Mouse (Mus musculus) spleen, adult 12 weeks (tissue): ENCODE data around the gene Pax5.
"Not testable (repeated sequence)": the region's sequence is repeated elsewhere in the genome, so short reads cannot be mapped to it uniquely, and the experiment has no call there.

Experiments used
- DNase-seq: peaks from one replicate; pipeline ENCODE4 v3.0.0; 2022; ENCODE audit warnings: low spot score

The Pax5 gene

DNA sequence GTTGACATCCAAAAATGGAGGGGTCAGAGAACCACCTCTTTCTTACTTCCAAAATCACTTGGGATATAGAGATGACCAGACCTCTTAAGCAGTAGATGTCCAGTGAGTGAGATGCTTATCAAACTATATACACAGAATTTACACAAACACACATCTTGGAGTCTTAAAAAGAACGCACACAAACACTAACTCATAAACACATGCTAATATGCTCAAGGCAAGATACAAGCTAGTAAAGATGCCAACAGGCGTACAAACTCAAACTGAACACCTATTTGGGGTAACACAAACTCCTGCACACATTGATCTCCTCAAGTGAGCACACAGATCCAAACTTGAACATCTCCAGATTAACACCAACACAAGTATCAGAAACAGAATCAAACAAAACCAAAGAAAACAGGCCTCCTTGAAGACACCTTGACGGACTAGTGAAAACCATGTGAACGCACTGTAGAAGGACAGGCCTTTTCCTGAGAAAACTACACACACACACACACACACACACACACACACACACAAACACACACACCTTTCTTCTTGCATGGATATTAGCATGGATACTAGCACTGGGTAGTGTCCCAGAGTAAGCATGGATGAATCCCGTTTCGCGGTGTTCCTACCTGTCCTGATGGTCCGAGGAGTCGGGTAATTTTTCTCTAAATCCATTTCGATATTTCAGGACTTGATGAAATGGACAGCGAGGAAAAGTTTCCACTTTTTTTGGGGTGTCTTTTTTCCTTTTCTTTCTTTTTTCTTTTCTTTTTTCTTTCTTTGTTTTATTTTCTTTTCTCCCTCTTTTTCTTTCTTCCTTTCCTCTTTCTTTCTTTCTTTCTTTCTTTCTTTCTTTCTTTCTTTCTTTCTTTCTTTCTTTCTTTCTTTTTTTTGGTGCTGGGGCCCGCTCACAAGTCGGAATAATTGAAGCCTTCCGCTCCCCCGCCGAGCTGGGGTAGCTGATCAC is at the start of gene Pax5:
Gene Pax5, minus strand, starts transcription at position 748 of the 961 bp plus-strand sequence.
- no peak for DNase-seq

DNA sequence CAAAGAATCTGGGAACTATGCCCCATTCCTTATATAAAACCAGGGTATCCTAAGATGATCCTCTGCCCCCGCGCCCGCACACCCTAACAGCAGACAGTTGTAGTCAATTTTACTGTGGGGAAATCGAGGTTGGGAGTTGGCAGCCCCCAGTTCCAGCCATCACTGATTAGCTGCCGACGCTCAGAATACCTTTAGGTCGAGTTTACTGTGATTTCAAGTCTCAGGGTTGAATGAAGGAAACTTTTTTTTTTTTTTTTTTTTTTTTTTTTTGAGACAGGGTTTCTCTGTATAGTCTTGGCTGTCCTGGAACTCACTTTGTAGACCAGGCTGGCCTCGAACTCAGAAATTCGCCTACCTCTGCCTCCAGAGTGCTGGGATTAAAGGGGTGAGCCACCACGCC is 46.8 kb upstream of the Pax5 start:
- not testable (repeated sequence) for DNase-seq

DNA sequence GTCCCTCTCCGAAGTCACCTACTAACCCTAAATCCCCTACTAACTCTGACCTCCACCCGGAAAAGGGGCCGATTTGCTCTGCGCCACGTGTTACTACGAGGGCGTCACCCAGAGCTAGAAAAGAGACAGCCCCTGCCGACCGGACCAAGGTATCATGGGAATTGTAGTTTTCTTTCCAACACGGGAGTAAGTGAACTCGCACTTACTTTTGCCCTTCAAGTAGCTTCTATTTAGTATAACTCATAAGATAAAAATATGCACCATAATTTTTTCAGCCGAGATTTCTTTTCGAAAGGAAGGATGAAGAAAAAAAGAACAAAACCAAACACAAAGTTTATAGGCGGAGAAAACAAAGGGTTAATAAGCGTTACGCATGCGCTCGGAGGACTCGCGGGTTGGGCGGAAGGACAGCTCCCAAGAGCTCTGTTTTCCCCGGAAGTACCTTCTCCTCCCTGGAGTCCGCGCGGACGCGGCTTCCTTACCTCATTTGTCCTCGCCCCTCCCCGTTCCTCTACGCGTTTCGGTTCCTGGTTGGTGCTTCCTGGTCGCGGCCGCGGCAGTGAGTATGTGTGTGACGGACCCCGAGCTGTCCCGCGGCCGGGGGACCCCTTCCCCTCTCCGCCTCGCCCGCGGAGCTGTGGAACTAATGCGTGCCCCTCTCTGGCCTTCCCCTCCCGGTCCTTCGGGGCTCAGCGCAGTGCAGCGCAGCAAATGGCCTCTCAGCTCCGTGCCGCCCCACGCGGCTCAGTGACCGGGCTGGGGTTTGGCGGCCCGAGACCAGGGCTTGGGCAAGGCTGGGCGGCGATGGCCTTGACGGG is 46.1 kb upstream of the Pax5 start:
- DNase-seq = peak; percentile 82

DNA sequence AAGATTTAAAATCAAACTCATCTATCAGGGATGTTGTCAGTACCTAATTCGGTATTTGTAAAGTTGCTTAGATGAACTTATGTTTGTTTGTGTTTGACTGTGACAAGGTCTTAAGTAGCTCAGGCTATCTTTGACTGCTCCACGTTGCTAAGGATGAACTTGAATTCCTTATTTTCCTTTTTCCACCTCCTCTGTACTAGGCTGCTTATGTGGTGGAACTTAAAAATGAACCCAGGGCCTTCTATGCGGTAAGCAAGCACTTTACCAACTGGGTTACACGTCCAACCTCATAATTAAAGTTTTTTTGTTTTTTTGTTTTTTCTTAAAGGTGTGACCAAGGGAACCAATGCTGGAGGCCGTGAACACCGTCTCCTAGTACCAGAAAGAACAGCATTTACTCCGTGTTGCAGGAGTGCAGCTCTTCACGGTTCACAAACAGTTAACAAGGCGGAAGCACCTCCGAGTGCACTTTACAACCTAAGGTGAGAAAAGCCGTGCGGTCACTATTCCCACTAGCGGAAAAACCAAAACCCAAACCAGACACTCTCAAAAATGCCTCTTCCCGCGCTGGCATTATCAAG is 45.4 kb upstream of the Pax5 start, which contains the start of gene Zcchc7:
Gene Zcchc7, plus strand, starts transcription at position 325 of the 581 bp plus-strand sequence.
- DNase-seq = no peak

DNA sequence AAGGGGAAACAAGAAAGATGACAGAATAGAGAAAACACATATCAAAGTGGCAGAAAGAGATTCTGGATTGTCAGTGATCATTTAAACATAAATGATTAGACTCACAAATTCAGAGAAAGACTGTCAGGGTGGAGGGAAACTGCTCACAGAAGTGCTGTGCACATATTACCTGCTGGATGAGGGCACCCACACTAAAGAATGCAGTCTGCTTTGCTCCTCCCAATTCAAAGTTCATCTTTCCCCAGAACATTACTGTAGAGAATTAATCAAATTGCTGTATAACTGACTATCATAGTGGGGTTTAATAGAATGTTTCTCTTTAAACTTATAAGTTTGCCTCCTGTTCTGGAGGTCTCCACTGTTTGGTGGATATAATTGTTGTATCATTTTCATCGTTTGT is 30.2 kb upstream of the Pax5 start:
- DNase-seq = no peak

DNA sequence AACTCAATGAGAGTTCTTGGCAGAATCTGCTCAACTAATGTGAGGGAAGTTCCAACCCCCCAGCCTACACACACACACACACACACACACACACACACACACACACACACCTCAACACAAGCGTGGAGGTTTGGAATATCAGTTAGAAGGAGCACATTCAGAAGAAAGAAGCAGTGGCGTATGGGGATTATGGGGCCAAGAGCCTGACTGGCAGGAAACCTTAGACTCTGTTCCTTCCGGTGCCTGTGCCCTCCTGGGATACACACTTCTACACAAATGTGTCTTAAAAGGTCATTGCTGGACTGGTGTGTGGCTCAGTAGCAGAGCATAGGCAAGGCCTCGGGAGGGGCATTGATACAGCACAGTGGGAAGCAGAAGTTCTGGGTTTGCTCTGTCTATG is 10.9 kb upstream of the Pax5 start:
- no peak for DNase-seq

DNA sequence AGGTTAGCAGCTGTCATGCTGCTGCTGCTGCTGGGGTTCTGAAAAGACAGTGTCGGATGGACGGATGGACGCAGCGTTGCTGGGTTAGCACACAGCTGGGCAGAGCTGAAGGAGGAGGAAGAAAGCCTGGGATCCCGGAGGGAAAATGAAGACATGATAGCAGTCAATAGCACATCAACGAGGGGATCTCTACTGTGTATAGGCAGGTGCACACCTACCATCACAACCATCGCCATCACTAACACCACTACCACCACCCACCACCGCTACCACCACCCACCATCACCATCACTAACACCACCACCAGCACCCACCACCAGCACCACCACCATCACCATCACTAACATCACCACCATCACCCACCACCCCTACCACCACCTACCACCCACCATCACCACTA is 9.8 kb upstream of the Pax5 start:
- DNase-seq = no peak

DNA sequence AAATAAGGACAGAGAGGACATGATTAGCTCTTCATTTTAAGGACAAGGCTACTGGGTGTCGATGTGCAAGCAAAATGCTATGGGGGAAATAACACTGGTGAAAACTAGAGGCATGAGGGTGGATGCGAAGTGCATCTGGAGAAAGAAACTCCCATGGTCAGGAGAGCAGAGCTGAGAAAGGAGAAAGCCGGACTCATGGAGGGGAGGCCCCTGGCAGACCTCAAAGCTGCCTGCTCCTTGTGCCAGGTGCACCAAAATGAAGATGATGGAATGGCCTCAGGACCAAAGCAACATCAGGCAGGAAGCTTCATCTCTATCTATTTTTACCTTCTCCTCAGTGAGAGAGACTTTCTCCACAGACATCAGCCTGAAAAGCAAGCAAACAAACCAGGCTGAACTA is 7.4 kb upstream of the Pax5 start:
- DNase-seq = no peak

DNA sequence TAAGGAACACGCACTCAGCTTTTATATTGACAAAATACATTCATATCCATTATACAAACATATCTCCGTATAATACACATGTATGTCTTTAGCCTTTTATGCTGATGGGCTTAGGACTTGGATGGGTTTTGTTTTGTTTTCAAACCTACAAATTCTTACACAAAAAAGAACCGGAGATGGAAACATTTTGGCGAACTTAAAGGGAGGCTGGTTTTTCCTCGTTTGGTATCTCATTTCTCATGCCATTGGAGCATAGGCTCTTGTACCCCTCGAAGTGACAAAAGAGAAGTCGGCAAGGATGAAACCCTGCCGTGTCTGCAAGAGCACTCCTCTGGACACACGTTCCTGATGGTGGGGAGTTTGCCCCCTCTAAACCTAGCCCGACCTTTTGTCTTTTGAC is 6.1 kb upstream of the Pax5 start:
- no peak for DNase-seq

DNA sequence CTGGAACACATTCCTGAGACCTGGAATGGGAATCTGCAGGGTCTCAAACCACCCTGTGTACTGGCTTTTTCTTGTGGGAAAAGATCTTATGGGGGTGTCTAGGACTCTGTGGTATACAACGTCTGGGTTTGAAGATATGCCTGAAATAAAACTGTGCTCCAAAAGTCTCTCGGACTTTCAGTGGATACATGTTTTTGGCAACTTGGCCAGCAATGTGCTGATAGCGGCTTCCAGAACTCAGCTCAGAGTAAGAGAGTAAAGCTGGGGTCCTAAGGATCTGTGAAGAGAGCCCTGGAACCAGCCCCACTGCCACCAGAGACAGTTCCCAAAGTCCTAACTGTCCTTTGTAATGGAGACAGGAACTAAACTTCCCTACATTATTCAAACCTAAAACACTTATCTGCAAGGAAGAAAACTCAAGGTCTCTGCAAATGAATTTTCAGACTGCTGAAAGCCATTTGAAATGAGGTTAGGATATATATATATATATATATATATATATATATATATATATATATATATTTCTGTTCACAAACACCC is 5.4 kb upstream of the Pax5 start:
- DNase-seq = no peak

DNA sequence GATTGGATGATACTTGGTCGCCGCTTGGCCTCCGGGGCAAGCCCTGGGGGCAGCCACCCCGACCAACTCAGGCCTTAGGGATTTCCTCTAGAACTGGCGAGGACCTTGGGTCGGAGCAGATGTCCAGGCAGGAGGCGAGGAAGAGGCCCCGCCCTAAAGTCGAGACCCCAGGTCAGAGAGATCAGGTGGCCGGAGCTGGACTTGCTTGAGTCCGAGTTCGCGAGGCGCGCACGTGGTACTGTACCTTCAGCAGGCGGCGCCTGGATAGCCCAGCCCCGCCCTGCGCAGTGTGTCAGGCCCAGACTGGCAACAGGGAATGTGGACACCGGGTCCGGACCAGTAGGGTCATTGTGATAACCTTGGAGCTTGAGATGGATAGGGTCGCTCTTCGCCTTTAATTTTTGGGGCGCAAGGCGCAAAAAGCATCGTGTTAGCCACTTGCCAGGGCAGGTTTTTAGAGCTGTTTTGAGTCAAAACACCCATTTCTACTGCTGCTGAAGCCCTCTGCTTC is 3.9 kb upstream of the Pax5 start:
- no peak for DNase-seq

DNA sequence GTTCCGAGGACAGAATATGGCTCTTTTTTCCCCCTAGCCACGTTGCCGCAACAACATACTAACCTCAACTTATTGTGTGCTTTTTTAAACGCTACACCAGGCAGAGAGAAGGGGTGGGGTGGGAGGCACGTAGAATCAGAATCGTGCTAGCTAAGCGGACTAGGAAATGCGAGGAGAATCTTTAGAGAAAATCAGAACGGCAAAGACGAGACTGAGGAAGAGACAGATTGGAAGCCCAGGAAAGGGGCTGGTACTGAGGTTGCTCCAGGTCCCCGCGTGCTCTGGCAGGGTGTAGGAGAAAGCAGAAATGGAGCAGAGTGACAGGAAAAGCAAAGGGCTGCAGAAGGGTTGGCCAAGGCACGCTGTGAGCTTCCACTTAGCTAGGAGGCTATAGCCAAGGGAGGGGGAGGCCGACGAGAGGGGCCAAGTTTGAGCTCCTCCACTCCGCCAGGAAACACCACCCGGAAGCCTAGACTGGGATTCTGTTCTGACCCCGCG is 3.3 kb upstream of the Pax5 start:
- DNase-seq = no peak

DNA sequence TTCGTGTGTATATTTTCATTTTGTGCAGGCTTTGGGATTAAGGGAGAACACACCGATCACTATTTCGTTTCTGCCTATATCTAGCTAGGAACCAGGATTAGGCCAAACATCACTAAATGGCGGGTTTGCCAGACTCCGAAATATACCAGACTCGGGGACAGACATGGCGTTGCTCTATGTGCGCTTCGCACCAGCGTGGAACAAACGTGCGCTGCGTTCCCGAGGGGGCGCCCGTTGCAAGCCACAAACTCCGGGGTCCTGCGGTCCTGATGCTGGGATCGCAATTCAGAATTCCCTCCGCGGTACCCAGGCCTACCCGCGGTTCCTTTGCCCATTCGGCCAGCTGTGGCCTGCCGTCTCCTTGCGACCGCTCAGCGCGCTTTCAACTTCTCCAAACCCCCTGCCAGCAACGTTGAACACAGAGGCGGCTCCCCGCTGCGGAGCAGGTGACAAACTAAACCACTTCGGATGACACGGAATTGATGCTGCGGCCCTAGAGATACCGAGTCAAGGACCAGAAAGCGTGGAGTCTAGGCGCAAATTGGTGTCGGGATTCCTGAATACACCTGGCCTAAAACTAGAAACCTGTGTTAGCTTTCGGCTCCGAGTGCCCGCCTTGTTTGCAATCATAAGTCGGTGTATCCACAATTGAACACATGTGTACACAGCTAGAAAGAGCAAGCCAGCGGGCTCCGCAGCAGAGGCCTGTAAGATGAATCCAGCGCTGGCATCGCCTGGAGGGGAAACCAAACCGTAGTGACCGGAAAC is 2.7 kb upstream of the Pax5 start:
- DNase-seq = no peak

DNA sequence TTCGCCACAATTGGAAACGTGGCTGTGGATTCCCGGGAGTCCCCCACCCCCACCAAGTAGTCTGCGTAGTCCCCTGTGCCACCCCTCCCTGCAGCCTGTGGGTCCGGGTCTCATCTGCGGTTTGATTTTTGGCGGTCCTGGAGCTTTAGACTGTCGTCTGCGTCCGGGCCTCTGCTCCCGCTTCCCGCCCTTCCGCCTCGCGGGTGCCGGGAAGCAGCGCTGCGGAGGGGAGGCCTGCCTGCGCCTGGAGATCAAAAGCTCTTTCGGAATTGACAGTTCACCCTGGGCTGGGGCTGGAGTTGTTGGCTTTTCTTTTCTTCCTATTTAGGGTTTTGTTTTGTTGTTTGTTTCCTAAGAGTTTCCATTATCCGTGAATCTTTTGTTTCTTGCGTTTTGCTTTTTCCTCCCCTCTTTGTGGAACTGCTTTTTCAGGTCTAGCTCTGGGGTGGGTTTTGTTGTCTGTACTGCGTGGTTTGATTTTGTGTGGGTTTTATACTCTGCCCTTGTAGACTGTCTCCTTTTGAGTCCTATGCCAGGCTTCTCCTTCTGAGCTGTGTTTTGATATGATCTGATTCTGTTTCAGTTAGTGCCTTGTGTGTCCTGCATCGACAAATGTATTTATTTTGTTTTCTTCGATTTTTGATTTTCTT is 1.9 kb upstream of the Pax5 start:
- no peak for DNase-seq

DNA sequence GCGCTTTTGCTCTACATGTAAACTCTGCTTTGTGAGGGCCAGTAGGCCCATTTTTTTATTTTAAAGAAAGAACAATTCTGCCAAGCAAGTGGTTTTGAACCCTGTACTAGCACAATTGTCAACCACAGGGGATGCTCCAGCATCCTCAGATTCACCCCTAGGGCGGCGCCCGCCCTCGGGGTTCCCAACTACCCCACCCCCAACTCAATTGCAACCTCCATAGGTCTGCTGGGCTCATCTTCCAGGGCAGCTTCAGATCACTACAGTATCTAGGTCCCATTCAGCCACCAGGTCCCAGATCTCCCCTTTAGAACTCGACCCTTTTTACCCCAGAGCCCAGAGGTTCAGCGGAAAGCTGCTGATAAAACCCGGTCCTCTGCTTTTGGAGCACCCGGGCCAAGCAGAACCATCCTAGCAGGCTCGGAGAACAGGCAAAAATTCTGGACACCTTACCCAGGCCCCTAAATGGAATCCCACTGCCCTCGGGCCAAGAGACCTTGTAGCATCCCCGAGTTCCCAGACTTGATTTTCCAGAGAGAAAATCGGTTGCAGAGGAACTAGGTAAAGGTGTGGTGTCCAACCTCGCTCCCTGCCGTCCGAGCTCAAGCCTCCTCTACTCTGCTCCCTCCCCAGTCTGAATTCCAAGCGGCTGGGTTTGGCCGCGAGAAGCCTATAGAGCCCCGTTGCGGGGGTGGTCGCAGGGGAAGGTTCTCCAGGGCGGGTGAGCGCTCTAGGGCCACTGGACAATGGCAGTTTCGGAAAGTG is 1.0 kb upstream of the Pax5 start:
- DNase-seq = no peak

DNA sequence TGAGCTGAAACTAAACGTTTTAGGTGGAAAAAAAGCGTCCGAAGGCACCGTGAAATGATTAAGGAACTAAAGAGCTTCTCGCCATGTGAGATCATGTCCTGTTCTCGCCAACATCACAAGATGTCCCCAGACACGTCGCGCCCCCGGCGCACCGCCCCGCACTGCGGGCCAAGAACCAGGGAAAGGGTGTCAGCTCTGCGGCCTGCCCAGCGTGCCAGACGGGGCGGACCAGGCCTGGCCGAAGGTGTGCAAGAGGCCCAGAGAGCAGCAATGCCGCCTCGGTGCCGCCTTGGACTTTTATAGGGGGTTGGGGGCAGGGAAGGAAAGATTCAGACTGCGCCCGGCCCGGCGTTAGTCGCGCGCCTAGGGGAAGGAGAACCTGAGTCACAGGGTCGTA is 412 bp upstream of the Pax5 start:
- peak; percentile 57 for DNase-seq

DNA sequence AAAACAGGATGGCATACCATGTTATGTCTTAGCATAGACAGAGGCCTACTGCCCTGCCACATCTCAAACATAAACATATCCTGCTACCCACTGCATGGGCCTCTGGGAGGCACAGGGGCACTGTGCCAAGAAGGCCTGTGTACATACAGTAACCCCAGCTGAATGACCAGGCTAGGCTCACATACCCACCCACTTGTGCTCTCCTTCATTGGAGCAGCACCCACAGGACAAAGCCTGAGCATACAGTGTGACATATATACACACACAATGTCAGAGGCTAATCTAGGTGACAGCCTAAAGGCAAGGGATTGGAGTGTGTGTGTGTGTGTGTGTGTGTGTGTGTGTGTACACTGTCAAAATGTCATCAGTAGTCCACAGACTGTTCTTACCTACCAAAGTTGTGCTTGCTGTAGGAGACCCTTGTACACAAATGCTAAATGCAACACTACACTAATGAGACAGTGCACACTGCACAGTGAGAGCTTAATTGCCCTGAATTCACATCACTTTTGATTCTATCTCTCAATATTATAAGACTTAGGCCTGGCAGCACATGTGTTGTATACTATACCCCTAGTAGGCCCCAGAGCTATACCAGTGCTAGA is 1.1 kb downstream of the Pax5 start:
- DNase-seq = no peak

DNA sequence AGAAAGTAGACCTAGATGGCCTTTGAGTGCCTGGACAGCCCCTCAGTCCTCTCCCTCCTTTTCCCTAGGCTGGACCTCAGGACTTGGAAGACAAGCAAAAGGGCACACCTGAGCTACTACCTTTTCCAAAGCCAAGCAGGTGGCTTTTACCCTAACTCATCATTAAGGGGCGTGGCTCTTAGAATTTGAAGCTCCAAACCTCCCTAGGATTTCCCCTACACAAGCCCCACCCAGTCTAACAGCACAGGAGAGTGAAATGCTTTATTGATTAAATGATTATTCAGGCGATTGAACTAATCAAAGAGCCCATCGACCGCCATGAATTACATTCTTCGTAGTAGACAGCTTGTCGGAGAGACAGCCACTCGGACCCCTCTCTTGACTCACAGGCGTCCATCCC is 2.0 kb downstream of the Pax5 start:
- no peak for DNase-seq

DNA sequence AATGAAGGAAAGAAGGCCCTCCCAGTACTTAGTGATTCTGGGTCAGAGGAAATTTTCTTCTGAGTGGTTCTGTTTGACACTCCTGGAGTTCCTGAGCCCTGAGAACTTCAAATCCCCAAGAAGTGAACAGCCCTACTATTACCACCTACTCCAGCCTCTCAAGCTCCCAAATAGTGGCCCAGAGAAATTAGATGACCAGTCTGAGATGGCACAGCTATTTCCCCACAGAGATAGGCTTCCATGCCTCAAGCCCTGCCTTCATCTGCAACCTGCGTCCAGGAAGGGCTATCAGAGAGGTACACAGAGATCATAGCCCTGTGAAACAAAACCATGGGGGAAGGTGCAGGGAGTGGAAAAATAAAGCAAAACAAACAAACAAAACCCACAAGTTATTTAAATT is 3.4 kb downstream of the Pax5 start:
- DNase-seq = no peak

DNA sequence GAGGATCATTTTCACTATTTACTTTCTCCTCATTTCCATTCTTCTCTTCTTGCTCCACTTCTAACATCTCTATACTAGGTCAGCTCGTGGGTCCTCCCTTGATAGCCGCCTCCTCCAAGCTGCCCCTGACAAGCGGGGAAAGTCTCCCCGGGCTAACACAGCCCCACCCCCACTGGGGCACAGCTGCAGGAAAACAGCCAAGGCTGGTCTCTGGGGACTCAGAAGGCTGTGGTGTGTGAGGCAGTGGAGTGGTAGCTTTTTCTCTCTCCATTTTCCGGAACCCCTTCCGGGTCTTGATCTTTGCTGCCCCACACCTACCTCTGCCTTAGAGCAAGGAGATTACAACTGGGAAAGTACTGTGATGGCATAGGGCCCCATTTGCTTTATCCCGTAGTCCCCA is 4.3 kb downstream of the Pax5 start:
- no peak for DNase-seq
